Mouse (Mus musculus) forebrain, embryonic 16.5 days (tissue): ENCODE measurements around the gene Adcy10. TPM values are rescaled to one million over a fixed set of nuclear protein-coding genes. Genes with fewer than 3 reads are reported as not detected.

Experiments
- ATAC-seq: fragments of 200-750 bp; cut with Nextera tagmentation; 2 replicates; pipeline ENCODE4 v1.8.0; 2017; ENCODE audit warnings: mild to moderate bottlenecking, moderate library complexity
- H3K27ac ChIP-seq: fragments of 300-500 bp; sonication (generic); 2 replicates; pipeline ENCODE4 v1.5.1; 2014; ENCODE audit warnings: low read length, control low read depth
- H3K27me3 ChIP-seq: fragments of 300-500 bp; sonication (generic); replicated peaks from 2 replicates; pipeline ENCODE4 v1.6.1; 2014; ENCODE audit warnings: low read length; ENCODE audit not compliant: control insufficient read depth, insufficient read depth
- H3K36me3 ChIP-seq: fragments of 300-500 bp; sonication (generic); 2 replicates; pipeline ENCODE4 v1.6.1; 2014; ENCODE audit not compliant: control insufficient read depth, insufficient read depth
- H3K4me1 ChIP-seq: fragments of 300-500 bp; sonication (generic); replicated peaks from 2 replicates; pipeline ENCODE4 v1.6.1; 2014; ENCODE audit warnings: low read length; ENCODE audit not compliant: control insufficient read depth, insufficient read depth
- H3K4me2 ChIP-seq: fragments of 300-500 bp; sonication (generic); 2 replicates; pipeline ENCODE4 v1.6.1; 2014; ENCODE audit warnings: mild to moderate bottlenecking, low read length, control low read depth
- H3K4me3 ChIP-seq: fragments of 300-500 bp; sonication (generic); replicated peaks from 2 replicates; pipeline ENCODE4 v1.5.1; 2014; ENCODE audit warnings: mild to moderate bottlenecking, low read length, control low read depth
- H3K9ac ChIP-seq: fragments of 300-500 bp; sonication (generic); replicated peaks from 2 replicates; pipeline ENCODE4 v1.6.1; 2014; ENCODE audit warnings: low read depth, low read length, control low read depth
- H3K9me3 ChIP-seq: fragments of 300-500 bp; sonication (generic); 2 replicates; pipeline ENCODE4 v1.6.1; 2016; ENCODE audit warnings: low read length; ENCODE audit not compliant: control insufficient read depth
- WGBS: fragments of 180-500 bp; shearing (Covaris S2); extraction: QIAGEN DNeasy Blood & Tissue Kit; methylation state at CpG from one replicate; pipeline ENCODE4 v1.1.7; 2014; 5-methylcytosine and 5-hydroxymethylcytosine counted together
- polyA plus RNA-seq: library from polyadenylated mRNA; unstranded; fragments of >200 nt; fragmentation: Nextera tagmentation; extraction: Ambion mirVana; gene quantifications from 2 replicates; pipeline ENCODE4 v1.2.1, GENCODE M21; 2015

The Adcy10 gene
- 0.22 and 0.29 TPM in 2 replicates for polyA plus RNA-seq

DNA sequence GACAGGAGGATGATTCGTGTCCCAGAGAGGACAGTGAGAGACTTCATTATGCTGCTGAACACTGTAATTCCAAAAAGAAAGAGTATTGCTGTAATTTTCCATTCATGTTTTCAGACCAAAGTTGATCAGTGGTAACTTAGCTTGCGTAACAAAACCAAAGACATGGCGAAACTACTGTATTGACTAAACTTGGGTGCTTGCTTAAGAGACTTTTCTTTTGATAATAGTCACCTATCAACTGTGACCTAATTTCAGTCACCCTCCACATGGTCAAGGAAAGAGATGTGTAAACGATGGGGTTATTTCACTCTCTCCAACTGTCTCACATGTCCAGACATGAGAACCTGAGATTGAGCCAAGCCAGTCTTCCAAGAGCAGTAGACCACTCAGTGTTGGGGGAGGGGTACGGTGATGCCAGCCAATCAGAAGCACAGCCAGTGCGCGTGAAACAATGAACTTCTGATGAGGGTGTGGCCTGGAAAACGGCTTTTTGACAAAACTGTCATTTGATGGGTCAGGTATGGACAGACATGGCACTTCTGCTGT lies at the start of gene Adcy10:
Gene Adcy10 (plus strand): TSS at position 496 of the 546 bp plus-strand sequence.
- Histone ChIP-seq H3K4me3 (no peak within 1 kb of the TSS), H3K4me2 (no peak within 1 kb of the TSS), H3K36me3 (peaks cover 9% of the 10 kb centered on the region), H3K9ac (no peak within 1 kb of the TSS), H3K4me1 (no peaks in the 10 kb centered on the region), H3K9me3 (no peaks in the 10 kb centered on the region), H3K27me3 (no peaks in the 10 kb centered on the region), H3K27ac (no peak within 1 kb of the TSS)
- 94% methylated on average over 8 of the region's 8 CpGs for WGBS
- no peak for ATAC-seq

DNA sequence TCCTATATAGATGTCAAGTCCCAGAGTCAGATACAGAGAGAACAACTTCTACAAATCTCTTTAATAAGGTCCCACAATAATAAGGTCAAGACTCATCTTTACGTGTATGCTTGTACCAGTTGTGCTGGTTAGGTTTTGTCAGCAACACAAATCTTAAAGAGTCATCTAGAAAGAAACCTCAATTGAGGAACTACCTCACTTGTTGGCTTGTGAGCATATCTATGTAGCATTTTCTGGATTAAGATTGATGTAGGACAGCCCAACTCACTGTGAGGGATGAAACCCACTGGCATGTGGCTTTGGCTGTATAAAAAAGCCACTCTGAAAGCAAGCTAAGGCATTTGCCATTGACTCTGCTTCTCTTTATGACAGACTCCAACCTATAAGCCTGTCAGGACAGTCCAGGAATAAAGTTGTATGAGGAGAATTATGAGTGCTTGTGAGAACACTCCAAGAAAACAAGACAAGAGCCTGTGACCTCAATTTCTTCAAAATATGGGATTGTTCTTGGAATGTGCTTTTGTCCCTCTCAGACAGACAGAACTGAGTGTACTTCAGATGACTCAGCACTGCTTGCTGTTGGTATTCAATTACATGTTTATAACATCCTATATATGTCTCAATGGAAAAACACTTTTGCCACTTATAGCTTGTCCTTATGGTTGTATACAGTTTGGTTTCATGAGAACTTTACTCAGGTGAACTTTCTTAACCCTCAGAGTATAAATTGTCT lies 46.5 kb upstream of the Adcy10 start:
- Histone ChIP-seq H3K27me3 (no peaks in the 10 kb centered on the region), H3K9ac (no peak overlapping the region), H3K27ac (no peak overlapping the region), H3K4me1 (no peaks in the 10 kb centered on the region), H3K9me3 (no peaks in the 10 kb centered on the region), H3K36me3 (no peaks in the 10 kb centered on the region), H3K4me3 (no peak overlapping the region), H3K4me2 (no peak overlapping the region)
- 95% methylated on average over 1 of the region's 1 CpGs for WGBS
- ATAC-seq, result no peak

DNA sequence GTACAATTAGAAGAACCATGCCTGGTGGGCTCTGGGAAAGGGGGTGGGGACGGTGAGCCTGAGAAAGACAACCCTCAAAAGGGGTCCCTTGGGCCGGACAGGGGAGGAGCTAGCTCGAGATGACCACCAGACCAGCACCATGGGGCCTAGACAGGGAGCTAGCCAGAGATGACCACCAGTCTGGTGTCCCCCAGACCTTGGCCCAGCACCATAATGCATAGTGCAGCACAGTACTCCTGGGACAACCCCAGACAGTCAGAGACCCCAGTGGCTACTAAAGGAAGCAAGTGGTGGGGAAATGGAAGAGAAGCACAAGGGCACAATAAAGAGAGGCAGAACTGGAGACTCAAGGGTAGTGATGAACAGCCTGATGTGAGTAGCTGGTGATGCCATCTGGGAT lies 44.2 kb upstream of the Adcy10 start:
- H3K4me2 ChIP-seq, result no peak overlapping the region
- H3K4me1 ChIP-seq, result no peaks in the 10 kb centered on the region
- WGBS, result 83% methylated on average over 3 of the region's 3 CpGs
- H3K27me3 ChIP-seq, result no peaks in the 10 kb centered on the region
- no peak overlapping the region for H3K9ac ChIP-seq
- H3K36me3 ChIP-seq, result no peaks in the 10 kb centered on the region
- no peak overlapping the region for H3K27ac ChIP-seq
- H3K4me3 ChIP-seq, result no peak overlapping the region
- H3K9me3 ChIP-seq, result no peaks in the 10 kb centered on the region
- no peak for ATAC-seq

DNA sequence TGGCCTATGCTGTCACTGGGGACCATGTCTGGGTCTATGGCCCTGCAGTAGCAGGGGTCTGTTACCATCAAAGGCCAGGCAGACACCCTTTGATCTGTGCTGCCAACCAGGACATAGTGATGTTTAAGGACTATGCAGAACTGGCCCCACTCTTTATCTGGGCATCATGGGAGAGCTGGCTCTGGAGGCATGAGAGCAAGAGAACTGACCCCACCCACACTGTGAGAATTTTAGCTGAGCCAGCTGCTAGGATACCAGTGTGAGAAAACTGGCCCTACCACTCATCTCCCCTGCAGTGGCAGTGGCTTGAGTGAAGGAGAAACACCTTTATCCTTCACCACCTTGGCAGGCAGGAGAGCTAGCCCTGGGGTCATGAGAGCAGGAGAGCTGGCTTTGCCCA lies 43.8 kb upstream of the Adcy10 start:
- Histone ChIP-seq H3K27ac (no peak overlapping the region), H3K4me3 (no peak overlapping the region), H3K9me3 (no peaks in the 10 kb centered on the region), H3K4me1 (no peaks in the 10 kb centered on the region), H3K4me2 (no peak overlapping the region), H3K36me3 (no peaks in the 10 kb centered on the region), H3K27me3 (no peaks in the 10 kb centered on the region), H3K9ac (no peak overlapping the region)
- no peak for ATAC-seq

DNA sequence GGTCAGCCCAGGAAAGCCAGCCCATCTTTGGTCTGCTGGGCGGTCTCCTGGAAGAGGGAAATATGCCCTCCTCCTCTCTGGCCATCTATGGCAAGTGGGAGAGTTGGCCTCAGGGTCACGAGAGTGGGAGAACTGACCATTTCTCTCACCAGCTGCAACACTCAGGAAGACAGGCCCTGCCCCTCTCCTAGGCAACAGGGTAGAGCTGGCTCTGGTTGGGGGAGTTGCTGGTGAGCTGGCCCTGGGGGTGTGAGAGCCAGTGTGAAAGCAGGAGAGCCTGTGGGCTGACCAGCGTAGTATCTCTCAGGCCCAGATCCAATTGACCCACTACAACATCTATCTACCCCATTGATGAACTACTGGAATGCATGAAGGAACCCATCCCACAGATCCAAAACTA lies 43.3 kb upstream of the Adcy10 start:
- H3K4me3 ChIP-seq, result no peak overlapping the region
- H3K27ac ChIP-seq, result no peak overlapping the region
- no peaks in the 10 kb centered on the region for H3K9me3 ChIP-seq
- ATAC-seq, result no peak
- no peak overlapping the region for H3K9ac ChIP-seq
- WGBS, result 91% methylated on average over 3 of the region's 3 CpGs
- H3K36me3 ChIP-seq, result no peaks in the 10 kb centered on the region
- no peaks in the 10 kb centered on the region for H3K4me1 ChIP-seq
- no peaks in the 10 kb centered on the region for H3K27me3 ChIP-seq
- no peak overlapping the region for H3K4me2 ChIP-seq

DNA sequence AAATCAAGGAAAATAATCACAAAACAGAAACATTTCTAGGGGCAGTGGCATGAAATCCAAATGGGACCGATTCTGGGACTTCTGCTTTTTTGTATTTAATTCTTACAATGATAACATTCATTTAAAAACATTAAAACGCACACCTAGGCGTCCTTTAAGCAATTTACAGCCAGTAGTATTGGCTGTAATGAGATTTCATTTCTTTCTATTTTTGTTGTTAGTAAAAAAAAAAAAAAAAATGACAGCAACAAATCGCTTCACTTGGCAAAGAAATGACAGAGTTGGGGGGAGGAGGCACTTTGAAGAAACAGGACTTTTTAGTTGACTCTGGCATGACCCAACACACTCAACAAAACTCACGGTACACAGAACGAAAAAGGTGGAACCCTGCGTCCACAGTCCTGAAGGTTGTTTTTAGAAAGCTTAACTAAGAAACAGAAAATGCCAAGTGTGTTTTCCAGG lies 25.9 kb upstream of the Adcy10 start:
- Histone ChIP-seq H3K36me3 (no peaks in the 10 kb centered on the region), H3K4me3 (peak overlapping the region; percentile 88), H3K27me3 (no peaks in the 10 kb centered on the region), H3K27ac (no peak overlapping the region), H3K4me2 (peak overlapping the region; percentile 98), H3K9ac (peak overlapping the region; percentile 90), H3K4me1 (peaks cover 14% of the 10 kb centered on the region), H3K9me3 (peaks cover 1% of the 10 kb centered on the region; the same call in 1 of the 2 replicates)
- no peak for ATAC-seq
- WGBS, result 21% methylated on average over 7 of the region's 7 CpGs

DNA sequence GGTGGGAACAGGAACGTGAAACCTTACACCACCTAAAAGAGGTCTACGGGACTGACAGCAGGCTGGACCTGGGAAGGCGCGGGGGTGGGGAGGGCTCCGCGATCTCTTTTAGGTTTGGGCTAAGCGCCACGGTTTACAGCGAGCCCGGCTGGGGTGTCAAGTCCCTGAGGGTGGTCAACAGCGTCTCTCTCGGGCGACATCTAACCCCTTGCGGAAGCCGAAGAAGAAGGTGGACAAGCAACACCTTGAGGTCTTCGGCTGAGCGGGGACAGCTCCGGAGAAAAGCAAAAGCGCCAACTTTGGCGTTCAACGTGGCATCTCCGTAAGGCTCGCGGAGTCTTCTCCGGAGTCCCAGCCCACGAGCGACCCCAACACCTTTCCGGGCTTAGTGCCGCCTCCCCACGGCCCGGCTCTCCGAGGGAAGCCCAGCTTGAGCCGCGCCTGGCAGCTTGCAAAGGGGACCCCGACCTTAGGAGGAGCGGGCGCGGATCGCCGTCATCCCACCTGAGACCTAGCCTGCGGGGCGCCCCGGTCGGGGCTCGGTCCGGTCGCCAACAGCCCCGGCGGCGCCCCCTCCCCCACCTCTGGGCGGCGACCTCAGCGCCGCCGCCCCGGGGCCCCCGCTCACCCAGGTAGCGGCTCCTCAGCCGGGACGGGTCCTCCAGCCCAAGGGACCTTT lies 25.3 kb upstream of the Adcy10 start:
- Histone ChIP-seq H3K27ac (peak overlapping the region; percentile 97), H3K4me1 (peaks cover 14% of the 10 kb centered on the region), H3K36me3 (no peaks in the 10 kb centered on the region), H3K9ac (peak overlapping the region; percentile 90), H3K27me3 (no peaks in the 10 kb centered on the region), H3K9me3 (no peaks in the 10 kb centered on the region), H3K4me3 (peak overlapping the region; percentile 88), H3K4me2 (peak overlapping the region; percentile 98)
- WGBS, result under 1% methylated on average over 60 of the region's 60 CpGs
- no peak for ATAC-seq

DNA sequence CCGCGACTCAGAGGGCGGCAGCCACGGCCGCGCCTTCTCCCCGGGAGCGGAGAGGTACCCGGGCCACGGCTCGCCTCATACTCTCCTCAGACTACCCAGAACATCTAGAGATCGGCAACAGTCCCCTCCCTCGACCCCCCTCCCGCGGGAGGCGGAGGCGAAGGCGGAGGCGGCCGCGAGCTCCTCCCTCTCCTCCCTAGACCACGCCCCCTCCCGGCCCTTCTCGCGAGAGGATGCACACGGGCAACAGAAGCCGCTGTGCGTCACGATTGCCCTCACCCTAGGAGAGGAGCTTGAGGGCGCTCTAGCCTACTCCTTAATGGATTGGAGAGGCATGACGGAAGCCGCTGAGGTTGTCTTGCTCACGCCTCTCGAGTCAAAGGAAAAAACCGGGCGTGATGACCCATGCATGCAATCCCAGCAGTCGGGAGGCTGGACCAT lies 24.6 kb upstream of the Adcy10 start, which contains the start of the genes Dcaf6 and Mpc2:
Gene Dcaf6 (minus strand): TSS at position 116 of the 441 bp plus-strand sequence.
Gene Mpc2 (plus strand): TSS at position 278 of the 441 bp plus-strand sequence.
- Histone ChIP-seq H3K4me3 (peak within 1 kb of the TSS; percentile 88), H3K9me3 (no peaks in the 10 kb centered on the region), H3K4me2 (peak within 1 kb of the TSS; percentile 98), H3K9ac (peak within 1 kb of the TSS; percentile 90), H3K36me3 (no peaks in the 10 kb centered on the region), H3K4me1 (peaks cover 14% of the 10 kb centered on the region), H3K27ac (peak within 1 kb of the TSS; percentile 97), H3K27me3 (no peaks in the 10 kb centered on the region)
- WGBS, result under 1% methylated on average over 26 of the region's 37 CpGs
- ATAC-seq, result peak; percentile 95

DNA sequence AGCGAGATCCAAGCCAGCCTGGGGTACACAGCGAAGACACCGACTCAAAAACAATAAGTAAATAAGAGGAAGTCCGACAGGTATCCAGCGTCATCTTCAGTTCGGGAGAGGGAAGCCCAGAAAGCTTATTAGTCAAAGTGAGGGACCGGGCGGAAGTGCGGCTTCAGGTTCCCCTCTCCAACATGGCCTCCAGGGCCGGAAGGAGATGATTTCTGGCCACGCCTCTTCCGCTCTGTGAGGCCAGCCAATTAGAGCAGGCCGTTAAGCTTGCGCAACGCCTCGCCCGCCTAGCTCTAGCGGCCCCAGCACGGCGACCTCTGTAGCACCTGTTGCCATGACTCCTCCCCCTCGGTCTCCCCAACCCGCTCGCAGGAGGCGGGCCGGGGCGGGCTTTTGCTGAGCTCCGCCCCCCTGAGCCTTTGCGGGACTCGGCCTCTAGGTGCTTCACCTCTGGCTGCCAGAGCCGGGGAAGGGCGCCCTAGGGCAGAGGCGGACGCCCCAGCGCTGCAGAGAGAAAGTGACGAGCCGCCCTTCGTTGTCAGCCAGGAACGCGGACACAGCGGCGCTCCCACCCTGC lies 24.1 kb upstream of the Adcy10 start:
- Histone ChIP-seq H3K4me1 (peaks cover 14% of the 10 kb centered on the region), H3K9me3 (no peaks in the 10 kb centered on the region), H3K27ac (peak overlapping the region; percentile 97), H3K9ac (peak overlapping the region; percentile 90), H3K4me2 (peak overlapping the region; percentile 64), H3K36me3 (no peaks in the 10 kb centered on the region), H3K27me3 (no peaks in the 10 kb centered on the region), H3K4me3 (peak overlapping the region; percentile 88)
- peak; percentile 97 for ATAC-seq
- under 1% methylated on average over 41 of the region's 41 CpGs for WGBS
